Mouse (Mus musculus) olfactory bulb, adult 2 months (tissue): Measurements from ENCODE around the gene Glrx5. TPM values are rescaled to one million over a fixed set of nuclear protein-coding genes. Genes with fewer than 3 reads are reported as not detected.

ENCODE experiments used
- H3K27ac ChIP-seq: fragments of 200-500 bp; 2 replicates; pipeline ENCODE4 v1.5.1; 2012; ENCODE audit warnings: low read depth, low read length; ENCODE audit not compliant: insufficient read depth
- H3K4me1 ChIP-seq: fragments of 200-500 bp; 2 replicates; pipeline ENCODE4 v1.6.1; 2012; ENCODE audit warnings: low read length; ENCODE audit not compliant: control insufficient read depth, insufficient read depth
- H3K4me3 ChIP-seq: fragments of 200-500 bp; 2 replicates; pipeline ENCODE4 v1.5.1; 2012; ENCODE audit warnings: mild to moderate bottlenecking, low read depth, low read length, moderate library complexity; ENCODE audit not compliant: insufficient read depth
- CTCF ChIP-seq: fragments of 200-500 bp; IDR thresholded peaks from 2 replicates; pipeline ENCODE4 v1.5.1; 2012; ENCODE audit warnings: low read depth, mild to moderate bottlenecking, low read length, moderate library complexity; ENCODE audit not compliant: insufficient read depth
- POLR2A ChIP-seq: fragments of 200-500 bp; IDR thresholded peaks from 2 replicates; pipeline ENCODE4 v1.6.1; 2012; ENCODE audit warnings: mild to moderate bottlenecking, low read depth, low read length, moderate library complexity; ENCODE audit not compliant: insufficient read depth
- WGBS: fragments of 180-500 bp; shearing (Covaris S2); methylation state at CpG from one replicate; pipeline ENCODE4 v1.1.7; 2018; 5-methylcytosine and 5-hydroxymethylcytosine counted together
- polyA plus RNA-seq: library from polyadenylated mRNA; stranded (reverse); fragments of >200 nt; gene quantifications from 2 replicates; pipeline ENCODE4 v1.2.4, GENCODE M21; 2012; ENCODE audit warnings: low replicate concordance; ENCODE audit not compliant: missing spikeins, insufficient read depth, insufficient read length

Glrx5 gene
- polyA plus RNA-seq, 1 experiment, result not detected

- Histone ChIP-seq H3K27ac (no peak overlapping the region), H3K4me1 (peaks cover 2% of the 10 kb centered on the region; the same call in 1 of the 2 replicates), H3K4me3 (no peak overlapping the region)
- WGBS, result 70% methylated on average over 2 of the region's 2 CpGs
- no peak for TF ChIP-seq POLR2A
- TF ChIP-seq CTCF, result no peak
These were observed 27.5 kb downstream of the Glrx5 start for GRCm38 (mm10) chr12:105060006-105060405.

- TF ChIP-seq CTCF (no peak), POLR2A (no peak)
- Histone ChIP-seq H3K4me3 (no peak overlapping the region), H3K27ac (no peak overlapping the region), H3K4me1 (no peaks in the 10 kb centered on the region)
- WGBS, result 56% methylated on average over 28 of the region's 28 CpGs
These were observed 31.0 kb downstream of the Glrx5 start for GRCm38 (mm10) chr12:105063201-105064134.

GRCm38 (mm10) chr12:105064168-105064567 is 31.7 kb downstream of the Glrx5 start:
- 76% methylated on average over 4 of the region's 4 CpGs for WGBS

GRCm38 (mm10) chr12:105065119-105065518 is 32.6 kb downstream of the Glrx5 start:
- Histone ChIP-seq H3K4me1 (no peaks in the 10 kb centered on the region), H3K4me3 (no peak overlapping the region), H3K27ac (no peak overlapping the region)
- no peak for TF ChIP-seq POLR2A
- no peak for TF ChIP-seq CTCF
- 94% methylated on average over 7 of the region's 7 CpGs for WGBS

More at GRCm38 (mm10) chr12:105064168-105064567, 31.7 kb downstream of the Glrx5 start:
- no peak for TF ChIP-seq CTCF
- TF ChIP-seq POLR2A, result no peak
- no peak overlapping the region for H3K27ac ChIP-seq
- no peak overlapping the region for H3K4me3 ChIP-seq
- no peaks in the 10 kb centered on the region for H3K4me1 ChIP-seq

GRCm38 (mm10) chr12:105066523-105066922 is 34.0 kb downstream of the Glrx5 start:
- 73% methylated on average over 10 of the region's 10 CpGs for WGBS
- Histone ChIP-seq H3K27ac (no peak overlapping the region), H3K4me3 (no peak overlapping the region), H3K4me1 (no peaks in the 10 kb centered on the region)
- TF ChIP-seq CTCF (no peak), POLR2A (no peak)

GRCm38 (mm10) chr12:105068911-105069310 is 36.4 kb downstream of the Glrx5 start:
- Histone ChIP-seq H3K4me3 (no peak overlapping the region), H3K4me1 (no peaks in the 10 kb centered on the region), H3K27ac (no peak overlapping the region)
- no peak for TF ChIP-seq POLR2A
- no peak for TF ChIP-seq CTCF
- 72% methylated on average over 5 of the region's 5 CpGs for WGBS

GRCm38 (mm10) chr12:105073708-105074107 is 41.2 kb downstream of the Glrx5 start:
- TF ChIP-seq CTCF (no peak), POLR2A (no peak)
- H3K27ac ChIP-seq, result no peak overlapping the region
- no peak overlapping the region for H3K4me3 ChIP-seq
- WGBS, result 33% methylated on average over 9 of the region's 9 CpGs
- no peaks in the 10 kb centered on the region for H3K4me1 ChIP-seq

GRCm38 (mm10) chr12:105075496-105075895 is 43.0 kb downstream of the Glrx5 start:
- Histone ChIP-seq H3K27ac (no peak overlapping the region), H3K4me3 (no peak overlapping the region), H3K4me1 (no peaks in the 10 kb centered on the region)
- WGBS, result 49% methylated on average over 7 of the region's 7 CpGs
- TF ChIP-seq CTCF (no peak), POLR2A (no peak)

- WGBS, result 87% methylated on average over 3 of the region's 3 CpGs
These were observed 44.0 kb downstream of the Glrx5 start for GRCm38 (mm10) chr12:105076511-105076910.

GRCm38 (mm10) chr12:105077232-105077631 is 44.7 kb downstream of the Glrx5 start:
- 93% methylated on average over 2 of the region's 2 CpGs for WGBS

More at GRCm38 (mm10) chr12:105076511-105076910, 44.0 kb downstream of the Glrx5 start:
- TF ChIP-seq CTCF (no peak), POLR2A (no peak)
- Histone ChIP-seq H3K4me3 (no peak overlapping the region), H3K27ac (no peak overlapping the region), H3K4me1 (no peaks in the 10 kb centered on the region)

More at GRCm38 (mm10) chr12:105077232-105077631, 44.7 kb downstream of the Glrx5 start:
- no peaks in the 10 kb centered on the region for H3K4me1 ChIP-seq
- no peak for TF ChIP-seq POLR2A
- no peak for TF ChIP-seq CTCF
- no peak overlapping the region for H3K27ac ChIP-seq
- no peak overlapping the region for H3K4me3 ChIP-seq
